Mouse (Mus musculus) heart, adult 2 months (tissue): ENCODE data around the gene Ehd1. TPM values are rescaled to one million over a fixed set of nuclear protein-coding genes. Genes with fewer than 3 reads are reported as not detected.

Experiments used
- DNase-seq, 2 experiments: peaks; one replicate each; pipeline ENCODE4 v3.0.0; 2021
- H3K27ac ChIP-seq: fragments of 200-600 bp; 2 replicates; pipeline ENCODE4 v1.8.1; 2022
- H3K27me3 ChIP-seq: fragments of 200-500 bp; 2 replicates; pipeline ENCODE4 v1.6.1; 2012; ENCODE audit warnings: mild to moderate bottlenecking, low read length, inconsistent platforms, mixed read lengths; ENCODE audit not compliant: control insufficient read depth, insufficient read depth
- H3K36me3 ChIP-seq: fragments of 200-500 bp; 2 replicates; pipeline ENCODE4 v1.6.1; 2012; ENCODE audit warnings: low read length, inconsistent platforms; ENCODE audit not compliant: control insufficient read depth, insufficient read depth
- H3K4me1 ChIP-seq: fragments of 200-500 bp; 2 replicates; pipeline ENCODE4 v1.6.1; 2011; ENCODE audit warnings: low read length; ENCODE audit not compliant: control insufficient read depth, insufficient read depth
- H3K4me3 ChIP-seq: fragments of 200-600 bp; 2 replicates; pipeline ENCODE4 v1.8.1; 2022
- H3K79me2 ChIP-seq: fragments of 200-500 bp; replicated peaks from 2 replicates; pipeline ENCODE4 v1.6.1; 2012; ENCODE audit warnings: mild to moderate bottlenecking, inconsistent platforms, low read length, moderate library complexity, mixed read lengths; ENCODE audit not compliant: control insufficient read depth, insufficient read depth
- H3K9ac ChIP-seq: fragments of 200-500 bp; 2 replicates; pipeline ENCODE4 v1.6.1; 2012; ENCODE audit warnings: low read depth, mild to moderate bottlenecking, control low read depth, inconsistent platforms, low read length, mixed read lengths
- CTCF ChIP-seq: fragments of 200-600 bp; IDR thresholded peaks from 2 replicates; pipeline ENCODE4 v1.8.1; 2022; ENCODE audit warnings: antibody characterized with exemption, mild to moderate bottlenecking, moderate library complexity
- EP300 ChIP-seq: fragments of 200-500 bp; IDR thresholded peaks from 2 replicates; pipeline ENCODE4 v1.6.1; 2011; ENCODE audit warnings: low read depth, low read length, control low read depth; ENCODE audit not compliant: insufficient read depth
- POLR2A ChIP-seq: fragments of 200-500 bp; IDR thresholded peaks from 2 replicates; pipeline ENCODE4 v1.6.1; 2011; ENCODE audit warnings: mild to moderate bottlenecking, low read depth, low read length, control low read depth; ENCODE audit not compliant: insufficient read depth
- WGBS: fragments of 180-500 bp; shearing (Covaris S2); methylation state at CpG from one replicate; pipeline ENCODE4 v1.1.7; 2018; 5-methylcytosine and 5-hydroxymethylcytosine counted together
- intact Hi-C: fragments of 180-260 bp; cut with DNase I; formaldehyde crosslinking; loops from one replicate; pipeline ENCODE4 v1.15.1; 2025
- microRNA-seq, 2 experiments: library from miRNA; unstranded; fragments of <30 nt; microRNA quantifications; one replicate each; pipeline ENCODE4 v1.2.0; 2021
- polyA plus RNA-seq: library from polyadenylated mRNA; depleted of rRNA; stranded (reverse); fragments of >200 nt; gene quantifications from 2 replicates; pipeline ENCODE4 v1.2.3, GENCODE M21; 2012; rRNA removed
- total RNA-seq, 2 experiments: library from RNA; stranded (reverse); gene quantifications; 2 replicates each; pipeline ENCODE4 v1.2.3; 2021

The Ehd1 gene
- total and polyA plus RNA-seq, 3 experiments: 98.0 to 142 (median 120) TPM

DNA sequence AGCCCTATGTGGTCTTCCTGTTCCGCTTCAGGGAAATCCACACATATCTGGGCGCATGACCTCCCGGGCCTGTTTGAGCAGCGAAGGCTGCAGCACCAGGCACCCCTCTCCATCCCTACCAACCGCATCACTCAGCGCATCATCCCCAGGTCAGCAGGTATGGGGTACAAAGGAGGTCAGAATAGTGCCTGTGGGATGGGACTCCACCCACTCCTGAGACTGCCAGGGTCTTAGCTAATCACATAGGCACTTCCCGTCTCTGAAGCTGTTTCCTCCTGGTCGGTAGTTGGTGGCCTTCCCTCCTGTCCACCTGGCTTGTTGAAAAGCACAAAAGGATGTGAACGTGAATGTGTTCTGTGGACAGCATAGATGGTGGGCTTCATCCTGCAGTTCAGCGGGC is 70.1 kb downstream of the Ehd1 start:
- Histone ChIP-seq H3K79me2 (no peaks in the 10 kb centered on the region), H3K27me3 (no peaks in the 10 kb centered on the region), H3K36me3 (no peaks in the 10 kb centered on the region), H3K9ac (no peak overlapping the region), H3K4me1 (peaks cover 11% of the 10 kb centered on the region), H3K4me3 (no peak overlapping the region), H3K27ac (0 out of 2 replicates have a peak overlapping the region, but pooled peaks have one; percentile 2)
- TF ChIP-seq EP300 (no peak), POLR2A (no peak), CTCF (no peak)
- 63% methylated on average over 10 of the region's 10 CpGs for WGBS
- intact Hi-C loops: no loop called here
- DNase-seq: peak in 1 of 2 experiments; percentile 30

DNA sequence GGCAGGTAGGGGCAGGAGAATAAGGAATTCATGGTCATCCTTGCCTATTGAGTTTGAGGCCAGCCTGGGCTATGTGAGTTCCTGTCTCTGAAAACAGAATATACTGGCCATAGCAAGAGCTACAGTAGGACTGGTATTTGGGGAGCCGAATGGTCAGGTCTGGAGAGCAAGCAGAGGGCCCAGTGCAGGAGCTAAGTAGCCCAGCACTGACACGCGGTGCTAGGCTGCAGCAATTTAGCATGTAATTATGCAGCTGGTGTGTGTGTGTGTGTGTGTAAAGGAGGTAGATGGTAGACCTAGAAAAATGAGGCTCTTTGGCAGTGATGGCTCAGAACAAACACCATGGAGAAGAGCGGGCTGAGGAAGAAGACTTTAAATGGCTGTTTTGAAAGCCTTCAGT is 71.1 kb downstream of the Ehd1 start:
- DNase-seq: no peak
- WGBS: 93% methylated on average over 4 of the region's 4 CpGs
- Histone ChIP-seq H3K36me3 (no peaks in the 10 kb centered on the region), H3K9ac (no peak overlapping the region), H3K27ac (no peak overlapping the region), H3K27me3 (no peaks in the 10 kb centered on the region), H3K79me2 (no peaks in the 10 kb centered on the region), H3K4me3 (no peak overlapping the region), H3K4me1 (peaks cover 9% of the 10 kb centered on the region)
- intact Hi-C loops: no loop called here
- no peak for TF ChIP-seq EP300
- no peak for TF ChIP-seq POLR2A
- TF ChIP-seq CTCF: no peak

DNA sequence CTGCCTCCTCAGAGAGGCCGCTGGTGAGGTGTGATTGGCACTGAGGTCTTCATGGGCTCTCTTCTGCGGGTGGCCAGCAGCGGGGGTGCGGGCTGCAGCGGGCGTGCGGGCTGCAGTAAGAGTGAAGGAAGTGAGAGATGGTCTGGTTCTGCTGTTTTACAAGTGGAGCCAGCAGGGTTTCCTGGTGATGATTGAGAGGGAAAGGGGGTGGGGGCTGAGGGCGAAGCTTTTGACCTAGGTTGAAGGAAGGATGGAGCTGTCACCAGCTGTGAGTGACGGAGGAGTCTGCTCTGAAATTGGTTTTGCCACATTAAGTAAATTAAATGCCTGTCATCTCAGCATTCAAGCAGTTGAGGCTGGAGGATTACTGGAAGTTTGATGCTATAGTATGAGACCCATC is 72.2 kb downstream of the Ehd1 start:
- no peak overlapping the region for H3K9ac ChIP-seq
- TF ChIP-seq CTCF (no peak), EP300 (no peak), POLR2A (no peak)
- H3K27me3 ChIP-seq: no peaks in the 10 kb centered on the region
- intact Hi-C loops: no loop called here
- H3K27ac ChIP-seq: peak overlapping the region; percentile 39
- WGBS: 53% methylated on average over 9 of the region's 9 CpGs
- DNase-seq: no peak
- H3K79me2 ChIP-seq: no peaks in the 10 kb centered on the region
- H3K36me3 ChIP-seq: no peaks in the 10 kb centered on the region
- H3K4me3 ChIP-seq: no peak overlapping the region
- peaks cover 6% of the 10 kb centered on the region for H3K4me1 ChIP-seq

DNA sequence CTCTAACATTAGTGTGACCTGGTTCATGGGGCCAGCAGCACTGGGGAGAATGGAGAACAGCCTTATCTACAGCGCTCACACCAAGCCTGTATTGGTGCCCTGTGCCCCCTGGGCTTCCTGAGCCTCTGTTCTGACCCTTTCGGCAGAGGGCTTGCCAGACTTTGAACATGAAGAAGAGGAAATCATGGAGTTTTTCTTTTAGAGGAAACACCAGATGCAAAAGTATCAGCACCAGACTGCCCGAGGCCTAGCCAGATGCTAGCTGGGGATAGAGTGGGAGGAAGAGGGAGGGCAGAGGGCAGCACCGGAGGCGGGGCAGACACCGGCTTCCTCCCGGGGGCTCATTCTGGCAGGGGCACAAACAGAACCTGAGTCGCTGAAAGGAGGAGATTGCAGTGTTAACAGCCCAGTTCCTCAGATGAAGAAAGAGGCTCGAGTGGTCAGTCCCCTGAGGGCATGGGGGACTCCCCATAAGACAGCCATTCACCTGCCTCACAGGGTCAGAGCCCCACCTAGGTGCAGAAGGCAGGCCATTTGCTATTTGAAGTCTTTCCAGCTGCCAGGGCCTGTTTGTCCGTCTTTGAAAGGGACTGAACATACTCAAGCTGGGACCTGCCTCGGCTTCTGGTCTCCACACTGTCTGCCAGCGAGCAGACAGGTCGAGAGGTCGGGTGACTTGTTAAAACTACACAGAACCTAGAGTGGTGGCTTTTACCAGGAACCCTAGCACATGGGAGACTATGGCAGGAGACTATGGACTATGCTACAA is 72.9 kb downstream of the Ehd1 start:
- Histone ChIP-seq H3K4me3 (no peak overlapping the region), H3K79me2 (no peaks in the 10 kb centered on the region), H3K9ac (no peak overlapping the region), H3K4me1 (peaks cover 7% of the 10 kb centered on the region), H3K27ac (peak overlapping the region; percentile 39), H3K36me3 (no peaks in the 10 kb centered on the region), H3K27me3 (no peaks in the 10 kb centered on the region)
- TF ChIP-seq EP300 (no peak), CTCF (no peak), POLR2A (no peak)
- peak in 1 of 2 experiments; percentile 54 for DNase-seq
- WGBS: 37% methylated on average over 14 of the region's 14 CpGs
- intact Hi-C loops: no loop called here

Small RNA genes lying within 50 kb of the gene (microRNA-seq; reads per million reads assigned to microRNA genes)
- gene Mir192 (19.3 to 38.7 reads per million in 2 experiments), gene Mir194-2 (18.5 to 42.6 reads per million in 2 experiments), gene Mir6989 (0.56 to 0.77 reads per million in 2 experiments)

Other genes starting within 250 kb of the Ehd1 start
- gene Syvn1, start 230.1 kb upstream of the Ehd1 start, total RNA-seq: 10 to 100 TPM; 21.3 to 24.2 TPM
- gene Syvn1, start 230.1 kb upstream of the Ehd1 start, polyA plus RNA-seq: 17.1 and 23.1 TPM in 2 replicates
- gene Mrpl49, start 218.9 kb upstream of the Ehd1 start, total RNA-seq: 10 to 100 TPM; 37.1 to 39.0 TPM
- 23.5 and 33.0 TPM in 2 replicates for gene Mrpl49, start 218.9 kb upstream of the Ehd1 start, polyA plus RNA-seq
- 100 to 1,000 TPM; 550 to 636 TPM for gene Fau, start 218.9 kb upstream of the Ehd1 start, total RNA-seq
- 265 and 386 TPM in 2 replicates for gene Fau, start 218.9 kb upstream of the Ehd1 start, polyA plus RNA-seq
- 10 to 100 TPM in 1 of 2 experiments, 1 to 10 TPM in 1; 9.9 to 13.4 TPM for gene Znhit2, start 215.5 kb upstream of the Ehd1 start, total RNA-seq
- gene Znhit2, start 215.5 kb upstream of the Ehd1 start, polyA plus RNA-seq: 12.3 and 14.4 TPM in 2 replicates
- gene Tm7sf2, start 208.4 kb upstream of the Ehd1 start, total RNA-seq: 1 to 10 TPM; 2.7 to 3.7 TPM
- gene Tm7sf2, start 208.4 kb upstream of the Ehd1 start, polyA plus RNA-seq: 9.3 and 11.9 TPM in 2 replicates
- gene Vps51, start 199.5 kb upstream of the Ehd1 start, total RNA-seq: 10 to 100 TPM; 19.1 to 22.0 TPM
- gene Vps51, start 199.5 kb upstream of the Ehd1 start, polyA plus RNA-seq: 35.1 and 39.0 TPM in 2 replicates
- gene Tmem262, start 196.7 kb upstream of the Ehd1 start, total RNA-seq: not detected
- gene Tmem262, start 196.7 kb upstream of the Ehd1 start, polyA plus RNA-seq: not detected in 2 replicates
- gene Gm28374, start 194.5 kb upstream of the Ehd1 start, total RNA-seq: not detected
- not detected in 2 replicates for gene Gm28374, start 194.5 kb upstream of the Ehd1 start, polyA plus RNA-seq
- gene Zfpl1, start 191.8 kb upstream of the Ehd1 start, total RNA-seq: 10 to 100 TPM; 13.8 to 15.6 TPM
- 47.5 and 50.7 TPM in 2 replicates for gene Zfpl1, start 191.8 kb upstream of the Ehd1 start, polyA plus RNA-seq
- not detected for gene Cdca5, start 191.7 kb upstream of the Ehd1 start, total RNA-seq
- 0.09 and 0.27 TPM in 2 replicates for gene Cdca5, start 191.7 kb upstream of the Ehd1 start, polyA plus RNA-seq
- not detected for gene AC131692.1, start 182.3 kb upstream of the Ehd1 start, total RNA-seq
- not detected in 2 replicates for gene AC131692.1, start 182.3 kb upstream of the Ehd1 start, polyA plus RNA-seq
- gene Naaladl1, start 170.9 kb upstream of the Ehd1 start, total RNA-seq: not detected
- not detected in 2 replicates for gene Naaladl1, start 170.9 kb upstream of the Ehd1 start, polyA plus RNA-seq
- 10 to 100 TPM in 1 of 2 experiments, 1 to 10 TPM in 1; 8.7 to 10.3 TPM for gene Sac3d1, start 158.1 kb upstream of the Ehd1 start, total RNA-seq
- 13.1 and 15.4 TPM in 2 replicates for gene Sac3d1, start 158.1 kb upstream of the Ehd1 start, polyA plus RNA-seq
- gene Snx15, start 148.4 kb upstream of the Ehd1 start, total RNA-seq: 10 to 100 TPM; 14.1 to 16.6 TPM
- 22.0 and 29.5 TPM in 2 replicates for gene Snx15, start 148.4 kb upstream of the Ehd1 start, polyA plus RNA-seq
- 1 to 10 TPM in 1 of 2 experiments, under 1 TPM in 1; 0.98 to 1.6 TPM for gene Batf2, start 135.7 kb upstream of the Ehd1 start, total RNA-seq
- gene Batf2, start 135.7 kb upstream of the Ehd1 start, polyA plus RNA-seq: 2.3 and 3.2 TPM in 2 replicates
- 10 to 100 TPM; 62.1 to 72.9 TPM for gene Arl2, start 135.2 kb upstream of the Ehd1 start, total RNA-seq
- gene Arl2, start 135.2 kb upstream of the Ehd1 start, polyA plus RNA-seq: 153 and 155 TPM in 2 replicates
- gene Majin, start 92.3 kb upstream of the Ehd1 start, total RNA-seq: not detected
- 0.20 and 0.23 TPM in 2 replicates for gene Majin, start 92.3 kb upstream of the Ehd1 start, polyA plus RNA-seq
- not detected for gene Gpha2, start 50.3 kb upstream of the Ehd1 start, total RNA-seq
- gene Gpha2, start 50.3 kb upstream of the Ehd1 start, polyA plus RNA-seq: 0.27 TPM in 1 of 2 replicates, not detected in the other
- gene Ppp2r5b, start 40.9 kb upstream of the Ehd1 start, total RNA-seq: 10 to 100 TPM; 34.8 to 35.1 TPM
- gene Ppp2r5b, start 40.9 kb upstream of the Ehd1 start, polyA plus RNA-seq: 36.8 and 40.6 TPM in 2 replicates
- gene Atg2a, start 35.1 kb upstream of the Ehd1 start, total RNA-seq: 10 to 100 TPM; 20.5 to 24.5 TPM
- gene Atg2a, start 35.1 kb upstream of the Ehd1 start, polyA plus RNA-seq: 26.3 and 26.7 TPM in 2 replicates
- 10 to 100 TPM; 11.7 to 13.9 TPM for gene Cdc42bpg, start 29.7 kb downstream of the Ehd1 start, total RNA-seq
- 7.0 and 7.7 TPM in 2 replicates for gene Cdc42bpg, start 29.7 kb downstream of the Ehd1 start, polyA plus RNA-seq
- gene Men1, start 58.3 kb downstream of the Ehd1 start, total RNA-seq: 10 to 100 TPM; 13.9 to 14.0 TPM
- 19.4 and 19.6 TPM in 2 replicates for gene Men1, start 58.3 kb downstream of the Ehd1 start, polyA plus RNA-seq
- 10 to 100 TPM; 36.1 to 38.4 TPM for gene Map4k2, start 64.4 kb downstream of the Ehd1 start, total RNA-seq
- gene Map4k2, start 64.4 kb downstream of the Ehd1 start, polyA plus RNA-seq: 88.9 and 107 TPM in 2 replicates
- 100 to 1,000 TPM in 1 of 2 experiments, 10 to 100 TPM in 1; 93.0 to 103 TPM for gene Sf1, start 87.0 kb downstream of the Ehd1 start, total RNA-seq
- gene Sf1, start 87.0 kb downstream of the Ehd1 start, polyA plus RNA-seq: 51.7 and 58.5 TPM in 2 replicates
- 1,000 to 10,000 TPM; 1,101 to 1,298 TPM for gene Pygm, start 107.7 kb downstream of the Ehd1 start, total RNA-seq
- gene Pygm, start 107.7 kb downstream of the Ehd1 start, polyA plus RNA-seq: 1,120 and 1,632 TPM in 2 replicates
- gene Rasgrp2, start 122.6 kb downstream of the Ehd1 start, total RNA-seq: 10 to 100 TPM; 43.3 to 48.0 TPM
- 90.1 and 97.2 TPM in 2 replicates for gene Rasgrp2, start 122.6 kb downstream of the Ehd1 start, polyA plus RNA-seq
- 1 to 10 TPM; 4.5 to 5.2 TPM for gene Nrxn2, start 142.0 kb downstream of the Ehd1 start, total RNA-seq
- gene Nrxn2, start 142.0 kb downstream of the Ehd1 start, polyA plus RNA-seq: 3.4 TPM in 2 replicates